Mouse (Mus musculus): ENCODE results near the gene Slc6a15. TPM values are rescaled to one million over a fixed set of nuclear protein-coding genes. Genes with fewer than 3 reads are reported as not detected.

The Slc6a15 gene
- polyA plus RNA-seq (2015; fragmentation: Nextera tagmentation; extraction: Ambion mirVana) = 0.88 and 1.1 TPM in 2 replicates

DNA sequence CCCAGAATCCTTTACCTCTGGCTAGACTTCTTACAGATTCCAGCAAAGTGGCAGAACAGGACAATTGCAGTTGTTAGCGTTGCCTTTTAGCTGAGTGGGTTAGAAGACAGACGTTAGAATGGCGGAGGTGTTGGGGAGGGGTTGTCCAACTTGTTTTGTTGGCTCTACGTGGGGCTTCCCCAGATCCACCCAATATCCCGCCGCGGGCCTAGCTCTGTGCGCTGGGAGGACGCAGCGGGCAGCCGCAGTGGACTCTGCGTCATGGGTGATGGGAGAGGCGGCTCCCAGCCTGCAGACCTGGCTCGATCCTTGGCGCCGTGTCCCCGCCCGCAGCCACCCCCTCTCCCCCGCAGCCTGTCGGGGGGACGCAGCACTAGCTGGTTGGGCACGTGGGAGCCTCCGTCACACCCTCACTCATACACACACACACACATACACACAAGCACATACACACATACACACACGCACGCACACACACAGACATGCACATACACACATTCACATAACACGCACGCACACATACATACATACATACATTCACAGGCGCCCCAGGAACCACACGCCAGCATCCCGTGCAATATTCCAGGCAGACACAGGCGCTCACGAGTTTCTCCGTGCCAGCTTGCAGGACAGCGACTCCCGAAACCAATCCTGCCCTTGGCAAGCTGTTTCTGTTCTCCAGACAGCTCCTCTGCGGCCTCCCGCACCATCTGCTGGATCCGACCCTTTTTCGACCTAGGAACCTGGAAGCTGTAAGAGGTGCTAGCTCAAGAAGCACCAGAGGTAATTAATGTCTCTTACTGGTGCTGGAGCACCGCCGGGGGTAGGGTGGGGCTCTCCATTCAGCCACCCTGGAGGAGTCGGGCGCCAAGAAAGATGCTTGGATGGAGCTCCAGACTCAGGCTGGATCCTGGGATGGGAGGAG lies at the start of gene Slc6a15:
Slc6a15 (plus strand) TSS at position 413 of the 925 bp plus-strand sequence.
- peaks cover 14% of the 10 kb centered on the region for H3K4me1 ChIP-seq
- peak within 1 kb of the TSS; percentile 37 for H3K9ac ChIP-seq
- H3K36me3 ChIP-seq = no peaks in the 10 kb centered on the region
- H3K27ac ChIP-seq = no peak within 1 kb of the TSS
- peaks cover 22% of the 10 kb centered on the region for H3K27me3 ChIP-seq
- peak within 1 kb of the TSS; percentile 95 for H3K4me2 ChIP-seq
- peak within 1 kb of the TSS; percentile 53 for H3K4me3 ChIP-seq
- WGBS = under 1% methylated on average over 41 of the region's 43 CpGs
- peak; percentile 68 for ATAC-seq (ENCODE audit: borderline replicate concordance, extremely low read depth, low FRiP score, low TSS enrichment)
- H3K9me3 ChIP-seq = no peaks in the 10 kb centered on the region

DNA sequence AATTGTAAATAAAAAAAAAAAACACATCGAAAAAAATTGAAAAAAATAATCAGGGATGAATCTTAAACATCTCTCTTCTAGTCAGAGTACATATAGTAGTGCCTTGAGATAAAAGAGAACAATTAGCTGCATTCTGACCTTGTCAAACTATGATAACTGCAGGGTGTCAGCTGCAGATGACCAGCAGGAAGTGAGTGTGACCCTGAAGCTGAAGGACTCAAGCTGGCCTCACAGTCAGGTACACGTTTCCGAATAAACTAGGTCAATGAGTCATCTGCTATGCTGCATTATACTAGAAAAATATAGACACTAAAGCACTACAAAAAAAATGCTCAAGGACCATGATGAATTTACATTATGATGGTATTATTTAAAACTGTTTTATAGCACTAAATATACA lies 45.6 kb upstream of the Slc6a15 start:
- H3K9me3 ChIP-seq = no peaks in the 10 kb centered on the region
- no peak overlapping the region for H3K4me2 ChIP-seq
- no peaks in the 10 kb centered on the region for H3K27me3 ChIP-seq
- H3K4me3 ChIP-seq = no peak overlapping the region
- no peaks in the 10 kb centered on the region for H3K4me1 ChIP-seq
- no peak overlapping the region for H3K27ac ChIP-seq
- ATAC-seq (ENCODE audit: borderline replicate concordance, extremely low read depth, low FRiP score, low TSS enrichment) = no peak
- H3K9ac ChIP-seq = no peak overlapping the region
- no peaks in the 10 kb centered on the region for H3K36me3 ChIP-seq
- WGBS = 45% methylated on average over 3 of the region's 3 CpGs

DNA sequence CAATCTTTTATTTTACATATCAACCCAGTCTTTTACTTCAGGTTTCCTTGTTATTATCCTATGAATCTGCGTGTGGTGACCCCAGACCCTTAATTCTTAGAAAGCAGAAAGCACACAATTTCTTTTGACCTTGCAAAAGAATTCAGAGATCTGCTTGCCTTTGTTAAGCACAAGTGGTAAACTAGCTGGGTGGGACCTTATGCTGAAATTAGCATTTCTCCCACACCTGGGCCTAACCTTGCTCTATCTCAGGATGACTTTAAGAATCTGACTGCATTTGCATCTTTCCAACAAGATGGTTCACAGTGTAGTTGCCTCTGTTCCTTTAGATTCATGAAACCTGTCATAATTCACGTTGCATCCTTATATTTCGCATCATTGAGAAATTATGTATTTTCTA lies 44.2 kb upstream of the Slc6a15 start:
- Histone ChIP-seq H3K9ac (no peak overlapping the region), H3K4me3 (no peak overlapping the region), H3K27ac (no peak overlapping the region), H3K4me1 (no peaks in the 10 kb centered on the region), H3K36me3 (no peaks in the 10 kb centered on the region), H3K9me3 (no peaks in the 10 kb centered on the region), H3K4me2 (no peak overlapping the region), H3K27me3 (no peaks in the 10 kb centered on the region)
- ATAC-seq (ENCODE audit: borderline replicate concordance, extremely low read depth, low FRiP score, low TSS enrichment) = no peak
- 72% methylated on average over 3 of the region's 3 CpGs for WGBS

GRCm38 (mm10) chr10:103334306-103334705 lies 33.3 kb upstream of the Slc6a15 start:
- Histone ChIP-seq H3K9me3 (no peaks in the 10 kb centered on the region), H3K9ac (no peak overlapping the region), H3K4me2 (no peak overlapping the region), H3K4me1 (no peaks in the 10 kb centered on the region), H3K36me3 (no peaks in the 10 kb centered on the region), H3K27ac (no peak overlapping the region), H3K27me3 (no peaks in the 10 kb centered on the region), H3K4me3 (no peak overlapping the region)
- 73% methylated on average over 1 of the region's 1 CpGs for WGBS
- no peak for ATAC-seq (ENCODE audit: borderline replicate concordance, extremely low read depth, low FRiP score, low TSS enrichment)

GRCm38 (mm10) chr10:103339928-103340327 lies 27.7 kb upstream of the Slc6a15 start:
- no peaks in the 10 kb centered on the region for H3K9me3 ChIP-seq
- H3K9ac ChIP-seq = no peak overlapping the region
- no peak overlapping the region for H3K4me2 ChIP-seq
- H3K27ac ChIP-seq = no peak overlapping the region
- H3K4me3 ChIP-seq = no peak overlapping the region
- no peak for ATAC-seq (ENCODE audit: borderline replicate concordance, extremely low read depth, low FRiP score, low TSS enrichment)
- no peaks in the 10 kb centered on the region for H3K27me3 ChIP-seq
- 77% methylated on average over 5 of the region's 5 CpGs for WGBS
- no peaks in the 10 kb centered on the region for H3K4me1 ChIP-seq
- no peaks in the 10 kb centered on the region for H3K36me3 ChIP-seq

DNA sequence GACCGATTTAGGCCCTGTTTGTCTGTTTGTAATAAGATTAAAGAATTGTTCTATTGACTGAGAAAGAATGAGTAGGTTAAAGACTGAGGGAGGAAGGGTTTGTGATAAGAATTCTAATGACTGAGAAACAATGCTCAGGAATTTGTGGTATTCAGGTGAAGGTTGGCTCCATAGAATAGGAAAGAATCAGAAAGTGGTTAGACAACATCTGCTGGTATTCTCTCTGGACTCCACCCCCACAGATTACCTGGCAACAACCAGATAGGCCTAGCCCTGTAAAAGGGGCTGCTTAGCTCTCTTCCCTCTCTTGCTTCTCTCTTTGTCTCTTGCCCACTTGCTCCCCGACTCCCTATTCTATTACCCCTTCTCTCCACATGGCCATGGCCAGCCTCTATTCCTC lies 20.8 kb upstream of the Slc6a15 start:
- H3K27me3 ChIP-seq = no peaks in the 10 kb centered on the region
- ATAC-seq (ENCODE audit: borderline replicate concordance, extremely low read depth, low FRiP score, low TSS enrichment) = no peak
- H3K4me2 ChIP-seq = no peak overlapping the region
- H3K4me3 ChIP-seq = no peak overlapping the region
- 67% methylated on average over 2 of the region's 2 CpGs for WGBS
- H3K9me3 ChIP-seq = no peaks in the 10 kb centered on the region
- no peak overlapping the region for H3K9ac ChIP-seq
- H3K36me3 ChIP-seq = no peaks in the 10 kb centered on the region
- H3K27ac ChIP-seq = no peak overlapping the region
- no peaks in the 10 kb centered on the region for H3K4me1 ChIP-seq

DNA sequence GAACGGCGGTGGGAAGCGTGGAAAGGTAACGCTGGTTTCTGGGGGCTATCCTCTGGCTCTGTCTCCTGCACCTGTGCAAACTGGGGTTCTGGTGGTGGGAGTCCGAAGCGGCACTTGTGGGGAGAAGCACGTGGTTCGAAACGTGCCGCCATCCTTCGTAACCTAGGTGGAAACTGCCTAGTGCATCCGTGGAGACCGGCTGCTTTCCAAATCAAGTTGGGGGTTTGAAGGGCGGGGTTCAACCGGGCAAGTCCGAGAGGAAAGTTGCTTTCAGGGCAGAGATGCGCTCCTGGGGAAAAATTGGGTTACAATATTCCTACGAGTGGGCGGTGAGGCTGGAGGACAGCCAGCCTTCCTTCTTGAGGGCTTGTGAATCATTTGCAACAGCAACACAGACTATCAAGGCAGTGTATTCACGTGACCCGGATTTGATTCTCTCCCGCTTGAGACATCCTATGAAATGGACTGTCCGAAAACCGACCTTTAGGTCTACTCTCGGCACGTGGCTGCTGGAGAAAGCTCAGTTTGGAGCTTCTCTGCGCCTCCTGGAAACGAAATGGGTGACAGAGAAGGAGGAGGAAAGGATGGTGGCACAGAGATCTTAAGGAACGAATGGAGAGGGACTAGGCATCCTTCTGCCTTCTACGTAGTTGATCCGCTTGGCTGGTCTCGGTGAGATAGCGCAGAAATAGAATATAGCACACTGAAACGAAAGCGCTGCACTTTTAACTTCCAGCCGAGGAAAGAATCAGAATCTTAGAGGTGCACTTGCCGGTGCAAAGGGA lies 905 bp downstream of the Slc6a15 start:
- H3K4me3 ChIP-seq = peak overlapping the region; percentile 53
- H3K4me1 ChIP-seq = peaks cover 14% of the 10 kb centered on the region
- WGBS = under 1% methylated on average over 37 of the region's 37 CpGs
- H3K27ac ChIP-seq = no peak overlapping the region
- peak; percentile 41; the same call in 1 of the 2 replicates for ATAC-seq (ENCODE audit: borderline replicate concordance, extremely low read depth, low FRiP score, low TSS enrichment)
- peak overlapping the region; percentile 95 for H3K4me2 ChIP-seq
- no peaks in the 10 kb centered on the region for H3K9me3 ChIP-seq
- peaks cover 22% of the 10 kb centered on the region for H3K27me3 ChIP-seq
- no peaks in the 10 kb centered on the region for H3K36me3 ChIP-seq
- H3K9ac ChIP-seq = peak overlapping the region; percentile 37

DNA sequence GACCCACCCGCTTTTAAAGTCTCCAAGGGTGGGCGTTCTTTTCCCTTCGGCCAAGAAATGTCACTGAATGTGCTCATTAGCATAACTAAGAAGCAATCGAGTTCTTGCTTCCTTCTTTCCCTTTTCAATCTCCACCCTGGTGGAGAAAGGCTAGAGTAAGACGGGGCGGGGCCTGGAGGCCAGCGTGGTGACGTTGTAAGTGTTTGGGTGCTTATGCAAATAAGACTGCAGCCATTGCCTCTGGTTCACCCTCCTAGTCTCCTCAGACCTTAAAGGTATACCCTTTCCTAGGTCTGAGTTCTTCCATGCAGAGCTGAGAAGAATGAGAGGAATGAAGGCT lies 1.5 kb downstream of the Slc6a15 start:
- peak overlapping the region; percentile 53 for H3K4me3 ChIP-seq
- no peak overlapping the region for H3K27ac ChIP-seq
- H3K27me3 ChIP-seq = peaks cover 22% of the 10 kb centered on the region
- H3K9me3 ChIP-seq = no peaks in the 10 kb centered on the region
- peaks cover 14% of the 10 kb centered on the region for H3K4me1 ChIP-seq
- H3K9ac ChIP-seq = peak overlapping the region; percentile 37
- H3K4me2 ChIP-seq = peak overlapping the region; percentile 95
- peak; percentile 94 for ATAC-seq (ENCODE audit: borderline replicate concordance, extremely low read depth, low FRiP score, low TSS enrichment)
- no peaks in the 10 kb centered on the region for H3K36me3 ChIP-seq
- 0% methylated on average over 8 of the region's 8 CpGs for WGBS

DNA sequence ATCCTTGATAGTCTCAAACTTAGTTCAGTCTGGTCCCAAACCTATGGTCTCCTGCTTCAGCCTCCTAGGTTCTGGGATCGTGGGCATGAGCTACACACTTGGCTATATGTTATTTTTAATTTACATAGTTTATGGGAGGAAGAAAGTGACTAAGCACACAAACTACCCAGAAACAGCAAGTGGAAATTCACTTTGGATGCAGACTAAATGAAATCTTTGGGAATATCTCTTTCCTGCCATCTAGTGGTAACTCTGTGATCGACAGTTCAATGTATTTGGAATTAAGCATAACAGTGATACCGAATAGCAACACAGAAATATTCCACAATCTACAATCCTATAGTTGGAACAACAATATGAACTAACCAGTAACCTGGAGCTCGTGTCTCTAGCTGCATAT lies 34.6 kb downstream of the Slc6a15 start:
- H3K27ac ChIP-seq = no peak overlapping the region
- no peaks in the 10 kb centered on the region for H3K9me3 ChIP-seq
- no peaks in the 10 kb centered on the region for H3K36me3 ChIP-seq
- H3K27me3 ChIP-seq = no peaks in the 10 kb centered on the region
- 11% methylated on average over 4 of the region's 4 CpGs for WGBS
- H3K9ac ChIP-seq = no peak overlapping the region
- H3K4me3 ChIP-seq = no peak overlapping the region
- ATAC-seq (ENCODE audit: borderline replicate concordance, extremely low read depth, low FRiP score, low TSS enrichment) = no peak
- H3K4me1 ChIP-seq = no peaks in the 10 kb centered on the region
- H3K4me2 ChIP-seq = no peak overlapping the region

GRCm38 (mm10) chr10:103427717-103428116 lies 60.1 kb downstream of the Slc6a15 start:
- Histone ChIP-seq H3K27me3 (no peaks in the 10 kb centered on the region), H3K4me3 (no peak overlapping the region), H3K9ac (no peak overlapping the region), H3K36me3 (no peaks in the 10 kb centered on the region), H3K4me2 (no peak overlapping the region), H3K9me3 (no peaks in the 10 kb centered on the region), H3K4me1 (no peaks in the 10 kb centered on the region), H3K27ac (no peak overlapping the region)
- WGBS = 60% methylated on average over 1 of the region's 1 CpGs
- ATAC-seq (ENCODE audit: borderline replicate concordance, extremely low read depth, low FRiP score, low TSS enrichment) = no peak

DNA sequence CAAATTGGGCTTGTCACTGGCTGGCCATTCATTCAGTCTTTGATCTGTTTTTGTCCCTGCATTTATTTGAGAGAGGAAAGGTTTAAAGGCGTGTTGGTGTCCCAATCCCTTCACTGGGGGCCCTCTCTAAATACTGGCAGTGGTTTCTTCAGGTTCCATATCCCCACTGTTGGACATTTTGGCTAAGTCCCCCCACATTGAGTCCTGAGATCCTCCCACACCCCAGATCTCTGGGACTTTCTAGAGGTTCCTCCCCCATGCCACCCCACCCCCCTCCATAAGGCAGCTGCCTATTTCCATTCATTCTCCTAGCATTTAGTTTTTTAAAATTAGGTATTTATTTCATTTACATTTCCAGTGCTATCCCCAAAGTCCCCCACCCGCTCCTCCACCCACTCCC lies 75.0 kb downstream of the Slc6a15 start:
- Histone ChIP-seq H3K9me3 (no peaks in the 10 kb centered on the region), H3K4me3 (no peak overlapping the region), H3K36me3 (no peaks in the 10 kb centered on the region), H3K27me3 (no peaks in the 10 kb centered on the region), H3K9ac (no peak overlapping the region), H3K4me1 (no peaks in the 10 kb centered on the region), H3K27ac (no peak overlapping the region), H3K4me2 (no peak overlapping the region)
- ATAC-seq (ENCODE audit: borderline replicate concordance, extremely low read depth, low FRiP score, low TSS enrichment) = no peak
- 89% methylated on average over 2 of the region's 2 CpGs for WGBS

- no peak overlapping the region for H3K27ac ChIP-seq
- 28% methylated on average over 3 of the region's 3 CpGs for WGBS
- peak; percentile 70; the same call in 1 of the 2 replicates for ATAC-seq (ENCODE audit: borderline replicate concordance, extremely low read depth, low FRiP score, low TSS enrichment)
- no peak overlapping the region for H3K4me2 ChIP-seq
- no peaks in the 10 kb centered on the region for H3K4me1 ChIP-seq
- no peaks in the 10 kb centered on the region for H3K9me3 ChIP-seq
- H3K27me3 ChIP-seq = no peaks in the 10 kb centered on the region
- no peak overlapping the region for H3K9ac ChIP-seq
- H3K36me3 ChIP-seq = no peaks in the 10 kb centered on the region
- H3K4me3 ChIP-seq = no peak overlapping the region
Measured at GRCm38 (mm10) chr10:103443070-103443469, 75.5 kb downstream of the Slc6a15 start.

All from lung, embryonic 15.5 days (tissue).